Mouse (Mus musculus) lung, embryonic 14.5 days (tissue): ENCODE results near the gene Fgfr2. TPM values are rescaled to one million over a fixed set of nuclear protein-coding genes. Genes with fewer than 3 reads are reported as not detected.

Experiments
- ATAC-seq: fragments of 200-750 bp; cut with Nextera tagmentation; 2 replicates; pipeline ENCODE4 v1.8.0; 2017; ENCODE audit warnings: mild to moderate bottlenecking, moderate TSS enrichment, moderate library complexity; ENCODE audit not compliant: insufficient read depth
- DNase-seq: peaks from one replicate; pipeline ENCODE4 v3.0.0-alpha.2; 2015
- H3K27ac ChIP-seq: fragments of 300-500 bp; sonication (generic); 2 replicates; pipeline ENCODE4 v1.5.1; 2014; ENCODE audit warnings: low read depth, mild to moderate bottlenecking, moderate library complexity
- H3K27me3 ChIP-seq: fragments of 300-500 bp; sonication (generic); 2 replicates; pipeline ENCODE4 v1.6.1; 2014; ENCODE audit warnings: low read length, control low read depth; ENCODE audit not compliant: insufficient read depth
- H3K36me3 ChIP-seq: fragments of 300-500 bp; sonication (generic); 2 replicates; pipeline ENCODE4 v1.6.1; 2014; ENCODE audit warnings: control low read depth; ENCODE audit not compliant: insufficient read depth
- H3K4me1 ChIP-seq: fragments of 300-500 bp; sonication (generic); 2 replicates; pipeline ENCODE4 v1.6.1; 2014; ENCODE audit warnings: antibody characterized with exemption, control low read depth; ENCODE audit not compliant: insufficient read depth
- H3K4me2 ChIP-seq: fragments of 300-500 bp; sonication (generic); 2 replicates; pipeline ENCODE4 v1.6.1; 2014; ENCODE audit warnings: mild to moderate bottlenecking
- H3K4me3 ChIP-seq: fragments of 300-500 bp; sonication (generic); 2 replicates; pipeline ENCODE4 v1.5.1; 2014; ENCODE audit warnings: low read depth, low read length
- H3K9ac ChIP-seq: fragments of 300-500 bp; sonication (generic); 2 replicates; pipeline ENCODE4 v1.6.1; 2014
- H3K9me3 ChIP-seq: fragments of 300-500 bp; sonication (generic); 2 replicates; pipeline ENCODE4 v1.6.1; 2016; ENCODE audit warnings: low read depth, low read length, control low read depth
- CTCF ChIP-seq: IDR thresholded peaks from 2 replicates; pipeline ENCODE4 v1.5.1; 2016; ENCODE audit warnings: antibody characterized with exemption, low read depth
- WGBS: fragments of 180-500 bp; shearing (Covaris S2); extraction: QIAGEN DNeasy Blood & Tissue Kit; methylation state at CpG from one replicate; pipeline ENCODE4 v1.1.7; 2014; 5-methylcytosine and 5-hydroxymethylcytosine counted together
- polyA plus RNA-seq: library from polyadenylated mRNA; unstranded; fragments of >200 nt; fragmentation: Nextera tagmentation; extraction: Ambion mirVana; gene quantifications from 2 replicates; pipeline ENCODE4 v1.2.1, GENCODE M21; 2014

The Fgfr2 gene
- polyA plus RNA-seq, 1 experiment from 2014 or later, result 179 TPM

DNA sequence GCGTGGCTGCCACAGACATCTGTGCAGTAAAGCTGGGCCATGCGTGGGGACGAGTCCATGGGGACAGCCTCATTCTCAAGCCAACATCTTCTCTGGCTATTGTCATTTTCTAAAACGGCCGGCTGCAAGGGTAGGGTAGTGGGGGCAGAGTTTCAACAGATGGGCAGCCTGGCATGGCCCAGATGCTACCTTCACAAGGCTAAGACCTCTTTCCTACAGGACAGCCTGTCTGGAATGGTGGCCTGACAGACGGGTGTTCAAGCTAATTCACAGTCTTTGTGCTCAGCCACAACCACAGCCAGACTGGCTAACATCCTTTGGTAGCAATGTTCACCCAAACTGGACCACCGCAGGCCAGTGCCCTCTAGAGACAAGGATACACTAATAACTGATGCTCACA is 392.6 kb downstream of the Fgfr2 start:
- no peak for TF ChIP-seq CTCF
- Histone ChIP-seq H3K36me3 (0 out of 2 replicates have a peak, but pooled peaks cover 3% of the 10 kb centered on the region), H3K4me2 (no peak overlapping the region), H3K4me3 (no peak overlapping the region), H3K4me1 (peaks cover 3% of the 10 kb centered on the region; the same call in 1 of the 2 replicates), H3K9ac (no peak overlapping the region), H3K9me3 (no peaks in the 10 kb centered on the region), H3K27me3 (no peaks in the 10 kb centered on the region), H3K27ac (no peak overlapping the region)
- ATAC-seq (no peak), DNase-seq (no peak)
- WGBS, result 79% methylated on average over 7 of the region's 7 CpGs

DNA sequence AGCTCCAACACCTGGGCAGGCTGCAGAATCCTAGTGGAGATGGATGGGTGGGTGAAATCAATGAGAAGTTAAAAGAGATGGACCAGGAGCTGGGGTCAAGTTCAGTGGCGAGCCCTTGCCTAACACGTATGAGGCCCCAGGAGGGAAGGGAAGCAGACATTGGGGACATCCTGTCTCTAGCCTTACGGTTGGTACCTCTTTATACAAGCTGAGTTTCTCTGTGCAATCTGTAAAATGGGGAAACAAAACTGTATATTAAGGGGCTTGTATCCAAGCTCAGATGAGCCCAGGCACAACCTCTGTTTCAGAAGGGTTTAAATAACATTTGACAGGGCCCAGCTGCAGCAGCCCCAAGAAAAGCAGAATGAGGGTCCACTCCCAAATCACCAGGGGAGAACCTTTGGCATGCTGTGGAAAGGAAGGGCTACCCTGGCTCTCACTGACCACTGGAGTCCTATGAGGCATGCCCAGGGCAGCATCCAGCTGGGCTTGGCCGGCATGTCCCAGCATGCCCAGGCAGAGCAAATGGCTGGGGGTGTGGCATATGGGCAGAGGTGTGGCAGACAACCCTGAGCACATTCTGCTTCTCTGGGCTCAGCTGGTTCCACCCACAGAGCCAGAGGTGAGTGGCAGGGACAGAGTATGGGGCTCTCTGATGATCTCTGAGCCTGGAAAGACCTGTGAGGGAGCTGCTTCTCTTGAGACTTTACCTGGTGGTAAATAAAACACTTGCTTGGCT is 393.9 kb downstream of the Fgfr2 start:
- no peak for DNase-seq
- H3K4me2 ChIP-seq, result no peak overlapping the region
- WGBS, result 64% methylated on average over 4 of the region's 4 CpGs
- 0 out of 2 replicates have a peak, but pooled peaks cover 3% of the 10 kb centered on the region for H3K36me3 ChIP-seq
- no peaks in the 10 kb centered on the region for H3K27me3 ChIP-seq
- H3K9ac ChIP-seq, result no peak overlapping the region
- no peak for TF ChIP-seq CTCF
- no peak overlapping the region for H3K27ac ChIP-seq
- no peak overlapping the region for H3K4me3 ChIP-seq
- H3K9me3 ChIP-seq, result no peaks in the 10 kb centered on the region
- peaks cover 3% of the 10 kb centered on the region; the same call in 1 of the 2 replicates for H3K4me1 ChIP-seq
- no peak for ATAC-seq

DNA sequence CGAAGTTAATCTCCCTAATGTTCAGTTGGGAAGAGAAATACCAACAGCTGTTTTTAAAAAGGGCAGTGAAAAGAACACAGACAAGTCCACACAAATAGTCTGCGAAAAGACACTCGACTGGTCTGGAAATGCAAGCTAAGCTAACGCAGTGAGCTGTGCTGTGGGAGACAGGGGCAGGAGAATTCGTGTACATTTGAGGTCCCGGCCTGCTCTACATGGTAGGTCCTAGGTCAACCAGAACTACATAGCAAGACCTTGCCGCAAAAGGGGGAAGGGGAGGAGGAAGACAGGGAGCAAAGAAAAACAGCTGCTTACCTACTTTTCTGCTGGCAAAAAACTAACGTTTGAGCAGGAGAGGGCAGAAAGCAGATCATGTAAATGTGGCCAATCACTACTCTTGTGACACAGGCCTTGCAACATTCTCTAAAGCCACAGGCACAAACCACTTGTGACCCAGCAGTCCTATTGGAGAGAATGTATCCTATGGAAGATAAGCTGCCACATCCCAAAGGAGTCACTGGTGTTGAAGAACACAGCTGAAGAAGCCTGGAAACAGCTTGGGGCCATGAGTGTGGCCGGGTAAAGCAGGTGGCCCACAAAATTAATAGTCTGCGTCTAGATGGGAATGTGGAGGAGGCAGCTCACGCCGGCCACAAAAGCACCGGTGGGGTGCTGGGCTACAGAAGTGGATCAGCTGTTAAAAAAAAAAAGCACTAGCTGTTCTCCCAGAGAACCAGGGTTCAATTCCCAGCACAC is 396.9 kb downstream of the Fgfr2 start:
- no peak for TF ChIP-seq CTCF
- Histone ChIP-seq H3K36me3 (0 out of 2 replicates have a peak, but pooled peaks cover 3% of the 10 kb centered on the region), H3K4me1 (peaks cover 3% of the 10 kb centered on the region; the same call in 1 of the 2 replicates), H3K9ac (no peak overlapping the region), H3K4me3 (no peak overlapping the region), H3K27ac (peak overlapping the region; percentile 43; the same call in 1 of the 2 replicates), H3K9me3 (no peaks in the 10 kb centered on the region), H3K27me3 (no peaks in the 10 kb centered on the region), H3K4me2 (no peak overlapping the region)
- 60% methylated on average over 13 of the region's 13 CpGs for WGBS
- no peak for ATAC-seq
- DNase-seq, result no peak

DNA sequence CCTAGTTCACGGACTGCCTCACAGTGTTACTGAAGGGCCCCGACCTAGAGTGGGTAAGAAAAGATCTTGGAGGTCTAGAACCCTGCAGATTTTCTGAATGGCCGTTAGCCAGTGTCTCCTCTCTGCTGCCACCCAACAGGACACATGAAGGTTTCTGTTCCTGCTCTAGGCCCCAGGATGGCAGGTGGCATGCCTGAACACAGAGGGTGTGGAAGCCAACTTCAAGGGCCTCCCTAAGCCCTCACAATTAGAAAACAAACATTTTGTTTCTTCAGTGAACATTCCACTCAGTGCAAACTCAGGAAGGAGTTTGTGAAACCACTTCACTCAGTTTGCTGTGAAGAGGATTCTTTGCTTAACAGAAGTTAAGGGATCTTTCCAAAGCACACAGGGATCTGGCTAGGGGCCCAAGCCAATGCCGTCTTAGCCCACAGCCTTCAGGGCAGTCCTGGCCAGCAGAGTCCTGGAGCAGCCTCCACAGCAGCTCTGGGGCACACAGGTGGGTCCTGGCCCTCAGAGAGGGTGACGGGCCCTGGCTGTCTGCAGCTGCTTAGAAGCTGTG is 398.6 kb downstream of the Fgfr2 start:
- Histone ChIP-seq H3K27me3 (no peaks in the 10 kb centered on the region), H3K4me1 (peaks cover 3% of the 10 kb centered on the region; the same call in 1 of the 2 replicates), H3K27ac (peak overlapping the region; percentile 79), H3K4me2 (no peak overlapping the region), H3K9ac (no peak overlapping the region), H3K4me3 (no peak overlapping the region), H3K9me3 (no peaks in the 10 kb centered on the region), H3K36me3 (0 out of 2 replicates have a peak, but pooled peaks cover 3% of the 10 kb centered on the region)
- ATAC-seq (peak; percentile 78), DNase-seq (peak; percentile 73)
- 66% methylated on average over 5 of the region's 5 CpGs for WGBS
- TF ChIP-seq CTCF, result no peak

DNA sequence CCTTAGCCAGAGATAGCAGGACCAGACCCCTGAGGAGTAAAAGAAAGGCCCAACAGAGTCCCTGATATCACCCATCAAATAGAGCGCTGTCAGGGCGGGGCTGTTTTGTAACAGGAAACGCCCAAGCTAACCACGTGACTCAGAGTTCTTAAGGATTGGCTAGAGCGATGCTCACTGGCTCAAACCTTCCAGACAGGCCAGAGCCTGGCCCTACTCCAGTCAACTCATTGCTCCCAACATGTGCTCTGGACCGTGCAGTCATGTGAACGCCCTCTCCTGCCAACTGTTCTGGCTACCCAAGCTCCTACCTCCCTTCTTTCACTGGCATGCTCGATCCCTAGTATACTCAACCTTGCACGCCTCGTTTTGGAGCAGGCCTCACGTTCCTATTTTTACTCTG is 399.2 kb downstream of the Fgfr2 start:
- Histone ChIP-seq H3K9me3 (no peaks in the 10 kb centered on the region), H3K4me3 (no peak overlapping the region), H3K4me2 (no peak overlapping the region), H3K4me1 (peaks cover 3% of the 10 kb centered on the region; the same call in 1 of the 2 replicates), H3K9ac (no peak overlapping the region), H3K36me3 (0 out of 2 replicates have a peak, but pooled peaks cover 3% of the 10 kb centered on the region), H3K27ac (peak overlapping the region; percentile 79), H3K27me3 (no peaks in the 10 kb centered on the region)
- TF ChIP-seq CTCF, result no peak
- ATAC-seq, result no peak
- WGBS, result 82% methylated on average over 11 of the region's 11 CpGs
- peak; percentile 29 for DNase-seq

DNA sequence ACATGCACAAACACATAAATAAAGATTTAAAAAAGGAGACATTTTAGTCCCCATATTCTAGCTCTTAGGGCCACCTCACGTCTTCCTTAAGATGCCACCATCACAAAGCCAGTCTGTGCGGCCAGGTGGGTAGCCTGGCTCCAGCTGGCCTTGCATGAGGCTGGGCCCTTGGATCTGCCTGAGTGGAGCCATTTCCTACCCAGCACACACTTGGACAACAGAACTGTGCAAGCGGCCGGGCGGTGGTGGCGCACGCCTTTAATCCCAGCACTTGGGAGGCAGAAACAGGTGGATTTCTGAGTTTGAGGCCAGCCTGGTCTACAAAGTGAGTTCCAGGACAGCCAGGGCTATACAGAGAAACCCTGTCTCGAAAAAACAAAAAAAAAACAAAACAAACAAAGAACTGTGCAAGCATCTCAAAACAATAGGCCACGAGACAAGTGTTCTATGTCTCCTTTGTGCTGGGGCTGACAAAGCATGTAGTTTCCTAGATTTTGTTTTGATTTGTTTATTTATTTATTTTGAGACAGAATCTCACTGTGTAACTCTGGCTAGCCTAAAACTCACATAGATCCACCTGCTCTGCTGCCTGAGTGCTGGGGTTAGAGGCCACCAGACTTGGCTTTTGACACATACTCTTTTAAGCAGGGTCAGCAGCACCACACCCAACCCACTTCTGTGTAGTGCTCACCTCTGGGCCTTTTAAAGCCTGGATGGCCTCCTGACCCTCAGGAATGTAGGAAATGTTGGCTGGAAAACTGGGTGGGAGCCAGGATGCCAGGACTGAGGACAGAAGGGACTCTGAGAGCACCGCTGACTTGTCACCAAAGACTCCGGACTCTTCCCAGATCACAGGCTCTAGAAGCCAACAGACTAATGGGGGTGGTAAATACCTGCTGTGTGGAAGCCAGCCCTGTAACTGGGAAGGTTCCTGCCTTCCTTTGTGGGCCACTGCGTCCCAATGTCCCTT is 400.5 kb downstream of the Fgfr2 start:
- 87% methylated on average over 12 of the region's 12 CpGs for WGBS

More for the DNA sequence above, 400.5 kb downstream of the Fgfr2 start:
- Histone ChIP-seq H3K4me1 (peaks cover 3% of the 10 kb centered on the region; the same call in 1 of the 2 replicates), H3K36me3 (no peaks in the 10 kb centered on the region), H3K9ac (no peak overlapping the region), H3K27me3 (no peaks in the 10 kb centered on the region), H3K27ac (0 out of 2 replicates have a peak overlapping the region, but pooled peaks have one; percentile 36), H3K9me3 (no peaks in the 10 kb centered on the region), H3K4me2 (no peak overlapping the region), H3K4me3 (no peak overlapping the region)
- TF ChIP-seq CTCF, result no peak
- no peak for ATAC-seq
- DNase-seq, result no peak
